Mouse (Mus musculus) forebrain, postnatal 0 days (tissue): Measurements from ENCODE around the gene Magi3. TPM values are rescaled to one million over a fixed set of nuclear protein-coding genes. Genes with fewer than 3 reads are reported as not detected.
A peak's percentile ranks its signal among the peaks of the same experiment; 100 is the strongest.

ENCODE experiments used
- ATAC-seq: fragments of 200-750 bp; cut with Nextera tagmentation; 2 replicates; pipeline ENCODE4 v1.8.0; 2017; ENCODE audit warnings: mild to moderate bottlenecking, moderate library complexity
- DNase-seq: peaks from one replicate; pipeline ENCODE4 v3.0.0-alpha.2; 2015
- H3K27ac ChIP-seq: fragments of 300-500 bp; sonication (generic); 2 replicates; pipeline ENCODE4 v1.5.1; 2014; ENCODE audit warnings: low read depth, mild to moderate bottlenecking, antibody characterized with exemption, low read length, moderate library complexity, mixed read lengths
- H3K27me3 ChIP-seq: fragments of 300-500 bp; sonication (generic); 2 replicates; pipeline ENCODE4 v1.6.1; 2014; ENCODE audit warnings: mild to moderate bottlenecking, low read length, mixed read lengths; ENCODE audit not compliant: insufficient read depth
- H3K36me3 ChIP-seq: fragments of 300-500 bp; sonication (generic); 2 replicates; pipeline ENCODE4 v1.6.1; 2014; ENCODE audit warnings: mild to moderate bottlenecking, moderate library complexity; ENCODE audit not compliant: insufficient read depth
- H3K4me1 ChIP-seq: fragments of 300-500 bp; sonication (generic); 2 replicates; pipeline ENCODE4 v1.6.1; 2014; ENCODE audit warnings: antibody characterized with exemption; ENCODE audit not compliant: insufficient read depth
- H3K4me2 ChIP-seq: fragments of 300-500 bp; sonication (generic); 2 replicates; pipeline ENCODE4 v1.6.1; 2014; ENCODE audit warnings: low read depth, mild to moderate bottlenecking, moderate library complexity
- H3K4me3 ChIP-seq: fragments of 300-500 bp; sonication (generic); 2 replicates; pipeline ENCODE4 v1.5.1; 2014; ENCODE audit warnings: low read depth, low read length, mixed read lengths
- H3K9ac ChIP-seq: fragments of 300-500 bp; sonication (generic); 2 replicates; pipeline ENCODE4 v1.6.1; 2014; ENCODE audit warnings: mild to moderate bottlenecking
- H3K9me3 ChIP-seq: fragments of 300-500 bp; sonication (generic); 2 replicates; pipeline ENCODE4 v1.6.1; 2016; ENCODE audit warnings: low read length
- CTCF ChIP-seq: sonication (generic); IDR thresholded peaks from 2 replicates; pipeline ENCODE4 v1.5.1; 2016; ENCODE audit warnings: antibody characterized with exemption, control low read depth, low read depth
- WGBS: fragments of 180-500 bp; shearing (Covaris S2); extraction: QIAGEN DNeasy Blood & Tissue Kit; methylation state at CpG from one replicate; pipeline ENCODE4 v1.1.7; 2014; 5-methylcytosine and 5-hydroxymethylcytosine counted together
- polyA plus RNA-seq: library from polyadenylated mRNA; unstranded; fragments of >200 nt; fragmentation: Nextera tagmentation; extraction: Ambion mirVana; gene quantifications from 2 replicates; pipeline ENCODE4 v1.2.1, GENCODE M21; 2015
- total RNA-seq: library from RNA; depleted of rRNA; stranded (reverse); fragments of >200 nt; gene quantifications from 2 replicates; pipeline ENCODE4 v1.2.3, GENCODE M21; 2014; rRNA removed

The Magi3 gene
- total RNA-seq (24.5 and 26.7 TPM in 2 replicates), polyA plus RNA-seq (2.2 and 3.1 TPM in 2 replicates)

GRCm38 (mm10) chr3:104220295-104220965, at the start of gene Magi3:
Gene Magi3 (minus strand): TSS chr3:104220374.
- H3K4me3 ChIP-seq = peak within 1 kb of the TSS; percentile 96
- H3K4me1 ChIP-seq = peaks cover 5% of the 10 kb centered on the region; the same call in 1 of the 2 replicates
- peak; percentile 100 for ATAC-seq
- peak; percentile 40 for TF ChIP-seq CTCF
- H3K36me3 ChIP-seq = no peaks in the 10 kb centered on the region
- peak within 1 kb of the TSS; percentile 77 for H3K9ac ChIP-seq
- peak within 1 kb of the TSS; percentile 76 for H3K4me2 ChIP-seq
- H3K27me3 ChIP-seq = no peaks in the 10 kb centered on the region
- no peaks in the 10 kb centered on the region for H3K9me3 ChIP-seq
- under 1% methylated on average over 35 of the region's 46 CpGs for WGBS
- peak within 1 kb of the TSS; percentile 96 for H3K27ac ChIP-seq
- peak; percentile 98 for DNase-seq

- no peak for DNase-seq
- H3K9ac ChIP-seq = no peak overlapping the region
- no peaks in the 10 kb centered on the region for H3K4me1 ChIP-seq
- 86% methylated on average over 6 of the region's 6 CpGs for WGBS
- TF ChIP-seq CTCF = no peak
- no peak for ATAC-seq
- no peak overlapping the region for H3K4me3 ChIP-seq
- no peak overlapping the region for H3K4me2 ChIP-seq
- no peaks in the 10 kb centered on the region for H3K27me3 ChIP-seq
- H3K36me3 ChIP-seq = no peaks in the 10 kb centered on the region
- H3K27ac ChIP-seq = no peak overlapping the region
- no peaks in the 10 kb centered on the region for H3K9me3 ChIP-seq
These were observed 44.5 kb upstream of the Magi3 start for GRCm38 (mm10) chr3:104264530-104265145.

GRCm38 (mm10) chr3:104260221-104260620, 40.0 kb upstream of the Magi3 start:
- WGBS = 53% methylated on average over 5 of the region's 5 CpGs
- no peak overlapping the region for H3K4me2 ChIP-seq

GRCm38 (mm10) chr3:104259168-104259567, 39.0 kb upstream of the Magi3 start:
- H3K27ac ChIP-seq = no peak overlapping the region
- no peak for TF ChIP-seq CTCF
- no peaks in the 10 kb centered on the region for H3K4me1 ChIP-seq
- DNase-seq = no peak
- H3K9ac ChIP-seq = no peak overlapping the region
- no peak overlapping the region for H3K4me3 ChIP-seq
- H3K4me2 ChIP-seq = no peak overlapping the region
- H3K36me3 ChIP-seq = no peaks in the 10 kb centered on the region
- H3K9me3 ChIP-seq = no peaks in the 10 kb centered on the region
- WGBS = 87% methylated on average over 4 of the region's 4 CpGs
- H3K27me3 ChIP-seq = no peaks in the 10 kb centered on the region
- ATAC-seq = no peak

More at GRCm38 (mm10) chr3:104260221-104260620, 40.0 kb upstream of the Magi3 start:
- no peaks in the 10 kb centered on the region for H3K9me3 ChIP-seq
- H3K27ac ChIP-seq = no peak overlapping the region
- no peaks in the 10 kb centered on the region for H3K36me3 ChIP-seq
- no peak for TF ChIP-seq CTCF
- H3K27me3 ChIP-seq = no peaks in the 10 kb centered on the region
- no peaks in the 10 kb centered on the region for H3K4me1 ChIP-seq
- no peak overlapping the region for H3K9ac ChIP-seq
- no peak overlapping the region for H3K4me3 ChIP-seq
- ATAC-seq = no peak
- no peak for DNase-seq

- H3K4me1 ChIP-seq = no peaks in the 10 kb centered on the region
- TF ChIP-seq CTCF = no peak
- H3K9me3 ChIP-seq = no peaks in the 10 kb centered on the region
- no peak overlapping the region for H3K27ac ChIP-seq
- H3K9ac ChIP-seq = no peak overlapping the region
- no peaks in the 10 kb centered on the region for H3K36me3 ChIP-seq
- 78% methylated on average over 3 of the region's 3 CpGs for WGBS
- H3K4me3 ChIP-seq = no peak overlapping the region
- H3K4me2 ChIP-seq = no peak overlapping the region
- DNase-seq (no peak), ATAC-seq (no peak)
- H3K27me3 ChIP-seq = no peaks in the 10 kb centered on the region
These were observed 36.9 kb upstream of the Magi3 start for GRCm38 (mm10) chr3:104257041-104257440.

GRCm38 (mm10) chr3:104253760-104254159, 33.6 kb upstream of the Magi3 start:
- no peak overlapping the region for H3K9ac ChIP-seq
- H3K4me1 ChIP-seq = no peaks in the 10 kb centered on the region
- WGBS = 51% methylated on average over 3 of the region's 3 CpGs
- H3K4me3 ChIP-seq = no peak overlapping the region
- H3K36me3 ChIP-seq = no peaks in the 10 kb centered on the region
- no peak for DNase-seq
- TF ChIP-seq CTCF = no peak
- ATAC-seq = no peak
- H3K27me3 ChIP-seq = no peaks in the 10 kb centered on the region
- no peaks in the 10 kb centered on the region for H3K9me3 ChIP-seq
- no peak overlapping the region for H3K4me2 ChIP-seq
- H3K27ac ChIP-seq = no peak overlapping the region

- DNase-seq (no peak), ATAC-seq (no peak)
- H3K9ac ChIP-seq = no peak overlapping the region
- H3K9me3 ChIP-seq = no peaks in the 10 kb centered on the region
- 83% methylated on average over 4 of the region's 4 CpGs for WGBS
- H3K36me3 ChIP-seq = no peaks in the 10 kb centered on the region
- no peaks in the 10 kb centered on the region for H3K4me1 ChIP-seq
- H3K27ac ChIP-seq = no peak overlapping the region
- no peak overlapping the region for H3K4me3 ChIP-seq
- TF ChIP-seq CTCF = no peak
- no peak overlapping the region for H3K4me2 ChIP-seq
- no peaks in the 10 kb centered on the region for H3K27me3 ChIP-seq
These were observed 27.7 kb upstream of the Magi3 start for GRCm38 (mm10) chr3:104247850-104248249.
